Mouse (Mus musculus) stomach, postnatal 0 days (tissue): ENCODE data around the gene Ccdc40. TPM values are rescaled to one million over a fixed set of nuclear protein-coding genes. Genes with fewer than 3 reads are reported as not detected.

Source experiments
- ATAC-seq: fragments of 200-750 bp; cut with Nextera tagmentation; 2 replicates; pipeline ENCODE4 v1.8.0; 2017; ENCODE audit not compliant: low FRiP score, low TSS enrichment
- DNase-seq: peaks from one replicate; pipeline ENCODE4 v3.0.0-alpha.2; 2016; ENCODE audit warnings: low spot score
- H3K27ac ChIP-seq: fragments of 300-500 bp; sonication (generic); replicated peaks from 2 replicates; pipeline ENCODE4 v1.5.1; 2014; ENCODE audit warnings: mild to moderate bottlenecking, control low read depth
- H3K27me3 ChIP-seq: fragments of 300-500 bp; sonication (generic); 2 replicates; pipeline ENCODE4 v1.6.1; 2014; ENCODE audit warnings: low read length; ENCODE audit not compliant: control insufficient read depth, insufficient read depth
- H3K36me3 ChIP-seq: fragments of 300-500 bp; sonication (generic); 2 replicates; pipeline ENCODE4 v1.6.1; 2014; ENCODE audit warnings: low read length, mixed read lengths; ENCODE audit not compliant: control insufficient read depth, insufficient read depth
- H3K4me1 ChIP-seq: fragments of 300-500 bp; sonication (generic); replicated peaks from 2 replicates; pipeline ENCODE4 v1.6.1; 2014; ENCODE audit warnings: antibody characterized with exemption; ENCODE audit not compliant: control insufficient read depth, insufficient read depth
- H3K4me2 ChIP-seq: fragments of 300-500 bp; sonication (generic); replicated peaks from 2 replicates; pipeline ENCODE4 v1.6.1; 2014; ENCODE audit warnings: low read depth, mild to moderate bottlenecking, control low read depth, moderate library complexity
- H3K4me3 ChIP-seq: fragments of 300-500 bp; sonication (generic); 2 replicates; pipeline ENCODE4 v1.5.1; 2014; ENCODE audit warnings: low read depth, low read length, control low read depth
- H3K9ac ChIP-seq: fragments of 300-500 bp; sonication (generic); 2 replicates; pipeline ENCODE4 v1.6.1; 2014; ENCODE audit warnings: mild to moderate bottlenecking, low read length, control low read depth, mixed read lengths
- H3K9me3 ChIP-seq: fragments of 300-500 bp; sonication (generic); 2 replicates; pipeline ENCODE4 v1.6.1; 2016; ENCODE audit warnings: low read length; ENCODE audit not compliant: control insufficient read depth
- CTCF ChIP-seq: IDR thresholded peaks from 2 replicates; pipeline ENCODE4 v1.5.1; 2016; ENCODE audit warnings: antibody characterized with exemption, low read depth, mild to moderate bottlenecking, moderate library complexity
- EP300 ChIP-seq: optimal IDR thresholded peaks from 2 replicates; pipeline ENCODE3; 2016; ENCODE audit warnings: antibody characterized with exemption
- WGBS: fragments of 180-500 bp; shearing (Covaris S2); extraction: QIAGEN DNeasy Blood & Tissue Kit; methylation state at CpG from one replicate; pipeline ENCODE4 v1.1.7; 2014; 5-methylcytosine and 5-hydroxymethylcytosine counted together
- polyA plus RNA-seq: library from polyadenylated mRNA; unstranded; fragments of >200 nt; fragmentation: Nextera tagmentation; extraction: Ambion mirVana; gene quantifications from 2 replicates; pipeline ENCODE4 v1.2.1, GENCODE M21; 2015

Gene Ccdc40
- polyA plus RNA-seq, 1 experiment from 2014 or later, result 1.2 TPM

GRCm38 (mm10) chr11:119314252-119314936 lies 86.0 kb downstream of the Ccdc40 start:
- 64% methylated on average over 17 of the region's 17 CpGs for WGBS
- no peak overlapping the region for H3K9ac ChIP-seq

More at GRCm38 (mm10) chr11:119314252-119314936, 86.0 kb downstream of the Ccdc40 start:
- no peak for TF ChIP-seq CTCF
- TF ChIP-seq EP300, result no peak
- Histone ChIP-seq H3K27ac (0 out of 2 replicates have a peak overlapping the region, but pooled peaks have one; percentile 13), H3K27me3 (no peaks in the 10 kb centered on the region), H3K4me2 (no peak overlapping the region), H3K4me3 (no peak overlapping the region), H3K9me3 (no peaks in the 10 kb centered on the region), H3K4me1 (no peaks in the 10 kb centered on the region), H3K36me3 (no peaks in the 10 kb centered on the region)
- peak; percentile 58 for DNase-seq
- ATAC-seq, result peak; percentile 80

Other genes with a start within 250 kb of the Ccdc40 start
- not detected in 2 replicates for gene Enpp7, start 240.4 kb upstream of the Ccdc40 start, polyA plus RNA-seq
- 5.1 and 5.3 TPM in 2 replicates for gene Cbx2, start 205.6 kb upstream of the Ccdc40 start, polyA plus RNA-seq
- gene Cbx8, start 187.6 kb upstream of the Ccdc40 start, polyA plus RNA-seq, result 4.6 and 5.1 TPM in 2 replicates
- gene Cbx4, start 142.4 kb upstream of the Ccdc40 start, polyA plus RNA-seq, result 9.6 and 11.2 TPM in 2 replicates
- gene Tbc1d16, start 73 bp upstream of the Ccdc40 start, polyA plus RNA-seq, result 4.8 and 6.3 TPM in 2 replicates
- 30.8 and 35.5 TPM in 2 replicates for gene Gaa, start 39.3 kb downstream of the Ccdc40 start, polyA plus RNA-seq
- 183 and 197 TPM in 2 replicates for gene Eif4a3, start 71.5 kb downstream of the Ccdc40 start, polyA plus RNA-seq
- gene Card14, start 79.2 kb downstream of the Ccdc40 start, polyA plus RNA-seq, result 1.8 and 1.9 TPM in 2 replicates
- 6.7 and 7.7 TPM in 2 replicates for gene Sgsh, start 127.0 kb downstream of the Ccdc40 start, polyA plus RNA-seq
- gene Slc26a11, start 127.0 kb downstream of the Ccdc40 start, polyA plus RNA-seq, result 3.6 and 4.7 TPM in 2 replicates
- gene Rnf213, start 164.5 kb downstream of the Ccdc40 start, polyA plus RNA-seq, result 4.4 and 5.5 TPM in 2 replicates